Mouse (Mus musculus): ENCODE data around the gene Oaz3. TPM values are rescaled to one million over a fixed set of nuclear protein-coding genes. Genes with fewer than 3 reads are reported as not detected.

Gene Oaz3
- polyA plus RNA-seq, 1 experiment from 2014 or later, result 0.76 TPM

- Histone ChIP-seq H3K27ac (ENCODE audit: low read depth, low read length) (no peak overlapping the region), H3K27me3 (ENCODE audit: control insufficient read depth, insufficient read depth, low read length) (no peaks in the 10 kb centered on the region)
- WGBS, result 14% methylated on average over 5 of the region's 5 CpGs
Measured at GRCm38 (mm10) chr3:94399663-94400310, 43.9 kb downstream of the Oaz3 start.

GRCm38 (mm10) chr3:94398943-94399481, 44.7 kb downstream of the Oaz3 start:
- H3K27ac ChIP-seq (ENCODE audit: low read depth, low read length), result no peak overlapping the region

More at GRCm38 (mm10) chr3:94399663-94400310, 43.9 kb downstream of the Oaz3 start:
- Histone ChIP-seq H3K4me2 (ENCODE audit: low read depth, low read length, severe bottlenecking) (peak overlapping the region; percentile 57), H3K9ac (ENCODE audit: low read length) (peak overlapping the region; percentile 47), H3K36me3 (ENCODE audit: control insufficient read depth, insufficient read depth, low read length) (no peaks in the 10 kb centered on the region), H3K4me1 (replicated peaks; ENCODE audit: control insufficient read depth, insufficient read depth, low read length) (peaks cover 12% of the 10 kb centered on the region), H3K4me3 (ENCODE audit: low read depth, low read length) (peak overlapping the region; percentile 24; the same call in 1 of the 2 replicates), H3K9me3 (ENCODE audit: control insufficient read depth, low read length) (no peaks in the 10 kb centered on the region)
- ATAC-seq (replicated peaks; ENCODE audit: low FRiP score) (peak; percentile 26; the same call in 1 of the 2 replicates), DNase-seq (ENCODE audit: low spot score) (no peak)

GRCm38 (mm10) chr3:94398217-94398616, 45.5 kb downstream of the Oaz3 start, which contains the start of gene Lingo4:
Gene Lingo4, plus strand, starts transcription at chr3:94398517.
- H3K9me3 ChIP-seq (ENCODE audit: control insufficient read depth, low read length), result no peaks in the 10 kb centered on the region
- no peaks in the 10 kb centered on the region for H3K36me3 ChIP-seq (ENCODE audit: control insufficient read depth, insufficient read depth, low read length)
- DNase-seq (ENCODE audit: low spot score) (no peak), ATAC-seq (replicated peaks; ENCODE audit: low FRiP score) (no peak)
- H3K9ac ChIP-seq (ENCODE audit: low read length), result peak within 1 kb of the TSS; percentile 47
- H3K27me3 ChIP-seq (ENCODE audit: control insufficient read depth, insufficient read depth, low read length), result no peaks in the 10 kb centered on the region
- H3K4me1 ChIP-seq (replicated peaks; ENCODE audit: control insufficient read depth, insufficient read depth, low read length), result peaks cover 7% of the 10 kb centered on the region; the same call in 1 of the 2 replicates
- peak within 1 kb of the TSS; percentile 57 for H3K4me2 ChIP-seq (ENCODE audit: low read depth, low read length, severe bottlenecking)
- WGBS, result 73% methylated on average over 6 of the region's 6 CpGs
- no peak within 1 kb of the TSS for H3K27ac ChIP-seq (ENCODE audit: low read depth, low read length)
- H3K4me3 ChIP-seq (ENCODE audit: low read depth, low read length), result peak within 1 kb of the TSS; percentile 24

More at GRCm38 (mm10) chr3:94398943-94399481, 44.7 kb downstream of the Oaz3 start:
- peak overlapping the region; percentile 24 for H3K4me3 ChIP-seq (ENCODE audit: low read depth, low read length)
- peak overlapping the region; percentile 47 for H3K9ac ChIP-seq (ENCODE audit: low read length)
- no peaks in the 10 kb centered on the region for H3K36me3 ChIP-seq (ENCODE audit: control insufficient read depth, insufficient read depth, low read length)
- 3% methylated on average over 20 of the region's 20 CpGs for WGBS
- no peaks in the 10 kb centered on the region for H3K9me3 ChIP-seq (ENCODE audit: control insufficient read depth, low read length)
- no peaks in the 10 kb centered on the region for H3K27me3 ChIP-seq (ENCODE audit: control insufficient read depth, insufficient read depth, low read length)
- DNase-seq (ENCODE audit: low spot score) (no peak), ATAC-seq (replicated peaks; ENCODE audit: low FRiP score) (peak; percentile 31)
- peak overlapping the region; percentile 57 for H3K4me2 ChIP-seq (ENCODE audit: low read depth, low read length, severe bottlenecking)
- peaks cover 8% of the 10 kb centered on the region; the same call in 1 of the 2 replicates for H3K4me1 ChIP-seq (replicated peaks; ENCODE audit: control insufficient read depth, insufficient read depth, low read length)

GRCm38 (mm10) chr3:94396851-94397250, 46.9 kb downstream of the Oaz3 start:
- DNase-seq (ENCODE audit: low spot score) (peak; percentile 32), ATAC-seq (replicated peaks; ENCODE audit: low FRiP score) (no peak)
- H3K4me3 ChIP-seq (ENCODE audit: low read depth, low read length), result no peak overlapping the region
- H3K27ac ChIP-seq (ENCODE audit: low read depth, low read length), result no peak overlapping the region
- H3K9ac ChIP-seq (ENCODE audit: low read length), result no peak overlapping the region
- H3K36me3 ChIP-seq (ENCODE audit: control insufficient read depth, insufficient read depth, low read length), result no peaks in the 10 kb centered on the region
- 82% methylated on average over 4 of the region's 4 CpGs for WGBS
- peaks cover 7% of the 10 kb centered on the region; the same call in 1 of the 2 replicates for H3K4me1 ChIP-seq (replicated peaks; ENCODE audit: control insufficient read depth, insufficient read depth, low read length)
- H3K27me3 ChIP-seq (ENCODE audit: control insufficient read depth, insufficient read depth, low read length), result no peaks in the 10 kb centered on the region
- H3K9me3 ChIP-seq (ENCODE audit: control insufficient read depth, low read length), result no peaks in the 10 kb centered on the region
- H3K4me2 ChIP-seq (ENCODE audit: low read depth, low read length, severe bottlenecking), result no peak overlapping the region

DNA sequence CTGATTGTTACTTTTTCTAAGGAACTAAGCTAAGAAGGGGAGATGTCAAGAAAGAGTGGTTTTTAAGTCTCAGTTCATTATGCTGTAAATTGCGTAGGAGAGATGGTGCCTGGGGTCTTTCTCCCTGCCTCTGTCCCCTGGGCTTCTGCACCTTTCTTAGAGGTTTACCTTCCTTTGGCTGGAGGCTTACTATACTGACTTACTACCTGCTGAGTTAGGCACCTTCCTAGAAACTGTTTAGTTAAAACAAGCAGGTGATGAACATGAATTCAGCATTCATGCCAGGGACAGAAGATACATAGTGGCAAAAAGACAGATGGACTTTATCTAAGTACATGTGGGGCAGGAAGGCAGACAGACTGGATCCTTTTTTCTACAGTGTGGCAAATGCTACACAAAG, 47.4 kb downstream of the Oaz3 start:
- Histone ChIP-seq H3K36me3 (ENCODE audit: control insufficient read depth, insufficient read depth, low read length) (no peaks in the 10 kb centered on the region), H3K9ac (ENCODE audit: low read length) (no peak overlapping the region), H3K4me3 (ENCODE audit: low read depth, low read length) (no peak overlapping the region), H3K4me1 (replicated peaks; ENCODE audit: control insufficient read depth, insufficient read depth, low read length) (peaks cover 7% of the 10 kb centered on the region; the same call in 1 of the 2 replicates), H3K27ac (ENCODE audit: low read depth, low read length) (no peak overlapping the region), H3K9me3 (ENCODE audit: control insufficient read depth, low read length) (no peaks in the 10 kb centered on the region), H3K27me3 (ENCODE audit: control insufficient read depth, insufficient read depth, low read length) (no peaks in the 10 kb centered on the region), H3K4me2 (ENCODE audit: low read depth, low read length, severe bottlenecking) (no peak overlapping the region)
- DNase-seq (ENCODE audit: low spot score) (no peak), ATAC-seq (replicated peaks; ENCODE audit: low FRiP score) (no peak)
- 71% methylated on average over 1 of the region's 1 CpGs for WGBS

- H3K4me3 ChIP-seq (ENCODE audit: low read depth, low read length), result no peak overlapping the region
- H3K9me3 ChIP-seq (ENCODE audit: control insufficient read depth, low read length), result no peaks in the 10 kb centered on the region
- no peaks in the 10 kb centered on the region for H3K27me3 ChIP-seq (ENCODE audit: control insufficient read depth, insufficient read depth, low read length)
- ATAC-seq (replicated peaks; ENCODE audit: low FRiP score), result no peak
- no peak overlapping the region for H3K9ac ChIP-seq (ENCODE audit: low read length)
- 66% methylated on average over 4 of the region's 4 CpGs for WGBS
- H3K36me3 ChIP-seq (ENCODE audit: control insufficient read depth, insufficient read depth, low read length), result no peaks in the 10 kb centered on the region
- DNase-seq (ENCODE audit: low spot score), result peak; percentile 7
- no peak overlapping the region for H3K27ac ChIP-seq (ENCODE audit: low read depth, low read length)
- H3K4me2 ChIP-seq (ENCODE audit: low read depth, low read length, severe bottlenecking), result no peak overlapping the region
- no peaks in the 10 kb centered on the region for H3K4me1 ChIP-seq (replicated peaks; ENCODE audit: control insufficient read depth, insufficient read depth, low read length)
Measured at GRCm38 (mm10) chr3:94393049-94393448, 50.7 kb downstream of the Oaz3 start.

GRCm38 (mm10) chr3:94392128-94392527, 51.6 kb downstream of the Oaz3 start:
- no peak for ATAC-seq (replicated peaks; ENCODE audit: low FRiP score)
- no peak for DNase-seq (ENCODE audit: low spot score)
- Histone ChIP-seq H3K36me3 (ENCODE audit: control insufficient read depth, insufficient read depth, low read length) (no peaks in the 10 kb centered on the region), H3K27ac (ENCODE audit: low read depth, low read length) (no peak overlapping the region), H3K27me3 (ENCODE audit: control insufficient read depth, insufficient read depth, low read length) (no peaks in the 10 kb centered on the region), H3K9ac (ENCODE audit: low read length) (no peak overlapping the region), H3K4me2 (ENCODE audit: low read depth, low read length, severe bottlenecking) (no peak overlapping the region), H3K4me1 (replicated peaks; ENCODE audit: control insufficient read depth, insufficient read depth, low read length) (no peaks in the 10 kb centered on the region), H3K4me3 (ENCODE audit: low read depth, low read length) (no peak overlapping the region), H3K9me3 (ENCODE audit: control insufficient read depth, low read length) (no peaks in the 10 kb centered on the region)
- 92% methylated on average over 2 of the region's 2 CpGs for WGBS

GRCm38 (mm10) chr3:94391001-94391400, 52.7 kb downstream of the Oaz3 start:
- ATAC-seq (replicated peaks; ENCODE audit: low FRiP score), result no peak
- WGBS, result 82% methylated on average over 5 of the region's 5 CpGs

More at GRCm38 (mm10) chr3:94391001-94391400, 52.7 kb downstream of the Oaz3 start:
- no peaks in the 10 kb centered on the region for H3K4me1 ChIP-seq (replicated peaks; ENCODE audit: control insufficient read depth, insufficient read depth, low read length)
- no peaks in the 10 kb centered on the region for H3K27me3 ChIP-seq (ENCODE audit: control insufficient read depth, insufficient read depth, low read length)
- no peak for DNase-seq (ENCODE audit: low spot score)
- H3K9me3 ChIP-seq (ENCODE audit: control insufficient read depth, low read length), result no peaks in the 10 kb centered on the region
- H3K9ac ChIP-seq (ENCODE audit: low read length), result no peak overlapping the region
- H3K27ac ChIP-seq (ENCODE audit: low read depth, low read length), result no peak overlapping the region
- no peak overlapping the region for H3K4me3 ChIP-seq (ENCODE audit: low read depth, low read length)
- no peaks in the 10 kb centered on the region for H3K36me3 ChIP-seq (ENCODE audit: control insufficient read depth, insufficient read depth, low read length)
- no peak overlapping the region for H3K4me2 ChIP-seq (ENCODE audit: low read depth, low read length, severe bottlenecking)

All from forebrain, embryonic 11.5 days (tissue).